Mouse (Mus musculus): ENCODE data around the gene Mutyh. TPM values are rescaled to one million over a fixed set of nuclear protein-coding genes. Genes with fewer than 3 reads are reported as not detected.

Mutyh gene
- 3.9 and 9.0 TPM in 2 replicates for total RNA-seq (2021)
- long read RNA-seq, partial matches to known transcripts: 1 of 4 reads
- long read RNA-seq, other reads (novel, unspliced or antisense): 3 of 4 reads

- DNase-seq: peak; percentile 96
Observed at GRCm38 (mm10) chr4:116807197-116808129, at the start of gene Mutyh, which contains the start of gene Toe1. TSS of gene Mutyh (plus strand) at chr4:116807723. TSS of gene Toe1 (minus strand) at chr4:116807640.

- DNase-seq: no peak
Observed at GRCm38 (mm10) chr4:116761914-116762313, 45.6 kb upstream of the Mutyh start.

GRCm38 (mm10) chr4:116764001-116764400 is 43.5 kb upstream of the Mutyh start:
- DNase-seq: no peak

GRCm38 (mm10) chr4:116768510-116768909 is 39.0 kb upstream of the Mutyh start:
- no peak for DNase-seq

GRCm38 (mm10) chr4:116769060-116769459 is 38.5 kb upstream of the Mutyh start:
- DNase-seq: no peak

GRCm38 (mm10) chr4:116776391-116776790 is 31.1 kb upstream of the Mutyh start:
- DNase-seq: no peak

GRCm38 (mm10) chr4:116777079-116777478 is 30.4 kb upstream of the Mutyh start:
- no peak for DNase-seq

GRCm38 (mm10) chr4:116780541-116780940 is 27.0 kb upstream of the Mutyh start:
- DNase-seq: no peak

GRCm38 (mm10) chr4:116781366-116781765 is 26.2 kb upstream of the Mutyh start:
- DNase-seq: no peak

GRCm38 (mm10) chr4:116782171-116782570 is 25.4 kb upstream of the Mutyh start:
- DNase-seq: no peak

GRCm38 (mm10) chr4:116786587-116786986 is 20.9 kb upstream of the Mutyh start:
- no peak for DNase-seq

- no peak for DNase-seq
Observed at GRCm38 (mm10) chr4:116787985-116788760, 19.4 kb upstream of the Mutyh start.

- peak; percentile 65 for DNase-seq
Observed at GRCm38 (mm10) chr4:116788956-116789355, 18.6 kb upstream of the Mutyh start.

- DNase-seq: no peak
Observed at GRCm38 (mm10) chr4:116792453-116792852, 15.1 kb upstream of the Mutyh start.

- no peak for DNase-seq
Observed at GRCm38 (mm10) chr4:116794273-116794672, 13.2 kb upstream of the Mutyh start.

GRCm38 (mm10) chr4:116796442-116797110 is 10.9 kb upstream of the Mutyh start:
- DNase-seq: no peak

GRCm38 (mm10) chr4:116799901-116800300 is 7.6 kb upstream of the Mutyh start:
- DNase-seq: no peak

- no peak for DNase-seq
Observed at GRCm38 (mm10) chr4:116811012-116811411, 3.5 kb downstream of the Mutyh start.

GRCm38 (mm10) chr4:116815276-116815675 is 7.8 kb downstream of the Mutyh start:
- no peak for DNase-seq

- DNase-seq: no peak
Observed at GRCm38 (mm10) chr4:116817486-116817885, 10.0 kb downstream of the Mutyh start.

GRCm38 (mm10) chr4:116819968-116820901 is 12.7 kb downstream of the Mutyh start:
- DNase-seq: no peak
